Mouse (Mus musculus): Measurements from ENCODE around the gene Mrap2. TPM values are rescaled to one million over a fixed set of nuclear protein-coding genes. Genes with fewer than 3 reads are reported as not detected.

Mrap2 gene
- total and polyA plus RNA-seq, 2 experiments, result not detected

GRCm38 (mm10) chr9:87167001-87167830 lies 23.1 kb downstream of the Mrap2 start:
- Histone ChIP-seq H3K4me3 (ENCODE audit: insufficient read depth, low read depth, low read length) (no peak overlapping the region), H3K36me3 (ENCODE audit: control insufficient read depth, insufficient read depth, low read length) (no peaks in the 10 kb centered on the region), H3K4me1 (ENCODE audit: control insufficient read depth, insufficient read depth, low read length) (no peaks in the 10 kb centered on the region), H3K9ac (ENCODE audit: low read depth, low read length) (no peak overlapping the region), H3K27ac (replicated peaks; ENCODE audit: insufficient read depth, low read depth, low read length) (no peak overlapping the region), H3K79me2 (ENCODE audit: control insufficient read depth, insufficient read depth, low read length) (no peaks in the 10 kb centered on the region), H3K27me3 (ENCODE audit: control insufficient read depth, insufficient read depth, low read length) (0 out of 2 replicates have a peak, but pooled peaks cover 2% of the 10 kb centered on the region)
- 78% methylated on average over 9 of the region's 9 CpGs for WGBS
- no peak for DNase-seq (ENCODE audit: extremely low read depth, low read depth, low spot score)
- TF ChIP-seq CTCF (IDR thresholded peaks at IDR 0.05; ENCODE audit: low read depth, low read length), result no peak
- TF ChIP-seq POLR2A (IDR thresholded peaks at IDR 0.05; ENCODE audit: extremely low read depth, insufficient read depth, low read length), result no peak

GRCm38 (mm10) chr9:87168051-87168450 lies 23.9 kb downstream of the Mrap2 start:
- no peaks in the 10 kb centered on the region for H3K4me1 ChIP-seq (ENCODE audit: control insufficient read depth, insufficient read depth, low read length)
- WGBS, result 63% methylated on average over 3 of the region's 3 CpGs
- no peak for DNase-seq (ENCODE audit: extremely low read depth, low read depth, low spot score)

GRCm38 (mm10) chr9:87169144-87169543 lies 25.0 kb downstream of the Mrap2 start:
- Histone ChIP-seq H3K27ac (replicated peaks; ENCODE audit: insufficient read depth, low read depth, low read length) (no peak overlapping the region), H3K27me3 (ENCODE audit: control insufficient read depth, insufficient read depth, low read length) (0 out of 2 replicates have a peak, but pooled peaks cover 2% of the 10 kb centered on the region), H3K9ac (ENCODE audit: low read depth, low read length) (no peak overlapping the region), H3K4me1 (ENCODE audit: control insufficient read depth, insufficient read depth, low read length) (no peaks in the 10 kb centered on the region), H3K4me3 (ENCODE audit: insufficient read depth, low read depth, low read length) (no peak overlapping the region), H3K79me2 (ENCODE audit: control insufficient read depth, insufficient read depth, low read length) (no peaks in the 10 kb centered on the region), H3K36me3 (ENCODE audit: control insufficient read depth, insufficient read depth, low read length) (no peaks in the 10 kb centered on the region)
- TF ChIP-seq POLR2A (IDR thresholded peaks at IDR 0.05; ENCODE audit: extremely low read depth, insufficient read depth, low read length) (no peak), CTCF (IDR thresholded peaks at IDR 0.05; ENCODE audit: low read depth, low read length) (no peak)
- WGBS, result 83% methylated on average over 12 of the region's 12 CpGs
- no peak for DNase-seq (ENCODE audit: extremely low read depth, low read depth, low spot score)

More at GRCm38 (mm10) chr9:87168051-87168450, 23.9 kb downstream of the Mrap2 start:
- Histone ChIP-seq H3K4me3 (ENCODE audit: insufficient read depth, low read depth, low read length) (no peak overlapping the region), H3K9ac (ENCODE audit: low read depth, low read length) (no peak overlapping the region), H3K27me3 (ENCODE audit: control insufficient read depth, insufficient read depth, low read length) (0 out of 2 replicates have a peak, but pooled peaks cover 2% of the 10 kb centered on the region), H3K27ac (replicated peaks; ENCODE audit: insufficient read depth, low read depth, low read length) (no peak overlapping the region), H3K79me2 (ENCODE audit: control insufficient read depth, insufficient read depth, low read length) (no peaks in the 10 kb centered on the region), H3K36me3 (ENCODE audit: control insufficient read depth, insufficient read depth, low read length) (no peaks in the 10 kb centered on the region)
- TF ChIP-seq CTCF (IDR thresholded peaks at IDR 0.05; ENCODE audit: low read depth, low read length) (no peak), POLR2A (IDR thresholded peaks at IDR 0.05; ENCODE audit: extremely low read depth, insufficient read depth, low read length) (no peak)

DNA sequence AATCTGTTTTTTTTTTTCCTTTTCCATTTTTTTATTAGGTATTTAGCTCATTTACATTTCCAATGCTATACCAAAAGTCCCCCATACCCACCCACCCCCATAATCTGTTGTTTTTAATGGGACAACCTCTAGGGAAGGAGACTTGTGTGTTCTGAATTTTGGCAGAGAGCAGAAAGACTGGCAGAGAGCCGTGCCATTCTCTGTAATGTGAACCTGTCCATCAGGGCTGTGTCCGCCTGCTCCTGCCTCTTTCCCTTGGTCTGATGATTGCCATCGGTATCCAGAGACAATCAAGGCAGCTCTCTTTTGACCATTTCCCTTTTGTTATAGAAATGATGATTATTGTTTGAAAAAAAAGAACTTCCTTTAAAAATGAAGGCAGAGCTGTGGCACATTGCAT lies 26.8 kb downstream of the Mrap2 start:
- no peaks in the 10 kb centered on the region for H3K27me3 ChIP-seq (ENCODE audit: control insufficient read depth, insufficient read depth, low read length)
- no peaks in the 10 kb centered on the region for H3K79me2 ChIP-seq (ENCODE audit: control insufficient read depth, insufficient read depth, low read length)
- 90% methylated on average over 3 of the region's 3 CpGs for WGBS

DNA sequence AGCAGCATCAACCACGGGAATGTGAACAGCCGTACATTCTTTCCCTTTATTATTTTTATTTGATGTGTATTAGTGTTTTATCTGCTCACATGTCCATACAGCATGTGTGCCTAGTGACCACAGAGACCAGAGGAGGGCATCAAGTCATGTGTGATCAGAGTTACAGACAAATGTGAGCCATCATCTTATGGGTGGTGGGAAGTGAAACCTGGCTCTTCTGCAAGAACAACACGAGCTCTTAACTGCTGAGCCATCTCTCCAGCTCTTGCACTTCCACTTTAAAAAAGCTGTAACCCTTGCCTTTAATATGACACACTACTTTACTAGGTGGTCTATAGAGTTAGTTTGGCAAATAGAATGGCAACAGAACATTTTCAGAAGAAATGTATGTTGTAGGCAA lies 27.4 kb downstream of the Mrap2 start:
- H3K79me2 ChIP-seq (ENCODE audit: control insufficient read depth, insufficient read depth, low read length), result no peaks in the 10 kb centered on the region
- no peak overlapping the region for H3K4me3 ChIP-seq (ENCODE audit: insufficient read depth, low read depth, low read length)
- DNase-seq (ENCODE audit: extremely low read depth, low read depth, low spot score), result peak; percentile 23
- no peaks in the 10 kb centered on the region for H3K27me3 ChIP-seq (ENCODE audit: control insufficient read depth, insufficient read depth, low read length)
- TF ChIP-seq CTCF (IDR thresholded peaks at IDR 0.05; ENCODE audit: low read depth, low read length) (no peak), POLR2A (IDR thresholded peaks at IDR 0.05; ENCODE audit: extremely low read depth, insufficient read depth, low read length) (no peak)
- no peaks in the 10 kb centered on the region for H3K36me3 ChIP-seq (ENCODE audit: control insufficient read depth, insufficient read depth, low read length)
- H3K4me1 ChIP-seq (ENCODE audit: control insufficient read depth, insufficient read depth, low read length), result no peaks in the 10 kb centered on the region
- no peak overlapping the region for H3K9ac ChIP-seq (ENCODE audit: low read depth, low read length)
- H3K27ac ChIP-seq (replicated peaks; ENCODE audit: insufficient read depth, low read depth, low read length), result no peak overlapping the region
- 61% methylated on average over 3 of the region's 3 CpGs for whole genome bisulfite sequencing

More for the DNA sequence above, 26.8 kb downstream of the Mrap2 start:
- H3K4me1 ChIP-seq (ENCODE audit: control insufficient read depth, insufficient read depth, low read length), result no peaks in the 10 kb centered on the region
- TF ChIP-seq CTCF (IDR thresholded peaks at IDR 0.05; ENCODE audit: low read depth, low read length), result no peak
- no peak for TF ChIP-seq POLR2A (IDR thresholded peaks at IDR 0.05; ENCODE audit: extremely low read depth, insufficient read depth, low read length)
- no peaks in the 10 kb centered on the region for H3K36me3 ChIP-seq (ENCODE audit: control insufficient read depth, insufficient read depth, low read length)
- no peak overlapping the region for H3K27ac ChIP-seq (replicated peaks; ENCODE audit: insufficient read depth, low read depth, low read length)
- no peak overlapping the region for H3K4me3 ChIP-seq (ENCODE audit: insufficient read depth, low read depth, low read length)
- no peak overlapping the region for H3K9ac ChIP-seq (ENCODE audit: low read depth, low read length)
- DNase-seq (ENCODE audit: extremely low read depth, low read depth, low spot score), result no peak

GRCm38 (mm10) chr9:87178534-87178933 lies 34.4 kb downstream of the Mrap2 start:
- no peaks in the 10 kb centered on the region for H3K36me3 ChIP-seq (ENCODE audit: control insufficient read depth, insufficient read depth, low read length)
- DNase-seq (ENCODE audit: extremely low read depth, low read depth, low spot score), result no peak
- no peak overlapping the region for H3K27ac ChIP-seq (replicated peaks; ENCODE audit: insufficient read depth, low read depth, low read length)
- H3K27me3 ChIP-seq (ENCODE audit: control insufficient read depth, insufficient read depth, low read length), result no peaks in the 10 kb centered on the region
- H3K9ac ChIP-seq (ENCODE audit: low read depth, low read length), result no peak overlapping the region
- WGBS, result 64% methylated on average over 7 of the region's 7 CpGs
- TF ChIP-seq POLR2A (IDR thresholded peaks at IDR 0.05; ENCODE audit: extremely low read depth, insufficient read depth, low read length) (no peak), CTCF (IDR thresholded peaks at IDR 0.05; ENCODE audit: low read depth, low read length) (no peak)
- H3K4me1 ChIP-seq (ENCODE audit: control insufficient read depth, insufficient read depth, low read length), result no peaks in the 10 kb centered on the region
- H3K79me2 ChIP-seq (ENCODE audit: control insufficient read depth, insufficient read depth, low read length), result no peaks in the 10 kb centered on the region
- no peak overlapping the region for H3K4me3 ChIP-seq (ENCODE audit: insufficient read depth, low read depth, low read length)

Data from liver, adult 2 months (tissue).